Mouse (Mus musculus): Measurements from ENCODE around the gene Ccnjl. TPM values are rescaled to one million over a fixed set of nuclear protein-coding genes. Genes with fewer than 3 reads are reported as not detected.

The Ccnjl gene
- 1 to 10 TPM; 4.4 to 5.2 TPM for total RNA-seq (2021)

- DNase-seq (ENCODE audit: extremely low spot score in 1 of 2, low spot score in 2 of 2) = peak in 1 of 2 experiments; percentile 83
- intact Hi-C loops (cut with DNase I) = no loop called here
These were observed at the start of gene Ccnjl for GRCm38 (mm10) chr11:43528683-43529499. TSS of gene Ccnjl (plus strand) at chr11:43528784.

DNA sequence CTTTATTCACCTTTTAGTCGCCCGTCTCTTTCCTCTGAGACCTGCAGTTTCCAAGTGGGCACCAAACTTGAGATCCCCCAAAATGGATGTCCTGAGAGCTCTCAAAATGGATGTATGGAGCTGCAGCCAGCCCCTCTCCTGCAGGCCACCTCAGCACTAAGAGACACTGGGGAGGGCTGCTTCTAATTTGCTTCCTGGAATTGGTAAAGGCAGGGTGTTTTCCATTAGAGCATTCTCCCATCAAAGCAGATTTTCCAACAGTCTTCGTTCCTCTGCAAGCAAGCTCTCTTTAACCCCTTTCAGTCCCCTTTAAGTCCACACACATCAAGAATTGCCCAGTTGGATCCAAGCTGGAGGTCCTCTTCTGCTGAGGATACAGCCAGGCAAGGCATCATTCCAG, 49.2 kb upstream of the Ccnjl start:
- intact Hi-C loops (cut with DNase I) = no loop called here
- no peak for DNase-seq (ENCODE audit: extremely low spot score in 1 of 2, low spot score in 2 of 2)

DNA sequence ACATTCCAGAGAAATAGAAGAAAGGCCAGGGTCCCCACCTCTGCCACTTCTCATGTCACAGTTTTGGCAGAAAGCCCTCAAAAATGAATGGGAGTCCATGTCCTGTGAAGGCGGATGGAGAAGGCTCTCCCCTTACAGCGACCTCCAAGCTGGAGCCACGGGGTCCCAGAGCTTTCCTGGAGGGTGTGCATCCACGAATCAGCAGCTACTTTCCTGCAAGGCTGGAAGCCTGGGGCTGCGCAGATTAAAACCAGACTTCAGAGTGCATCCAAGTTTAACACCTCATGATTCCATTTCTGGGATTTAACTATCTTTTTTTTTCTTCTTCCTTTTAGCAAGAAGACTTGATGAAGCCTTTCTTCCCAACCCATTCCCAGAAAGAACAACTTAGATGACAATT, 48.0 kb upstream of the Ccnjl start:
- no peak for DNase-seq (ENCODE audit: extremely low spot score in 1 of 2, low spot score in 2 of 2)
- intact Hi-C loops (cut with DNase I) = no loop called here

DNA sequence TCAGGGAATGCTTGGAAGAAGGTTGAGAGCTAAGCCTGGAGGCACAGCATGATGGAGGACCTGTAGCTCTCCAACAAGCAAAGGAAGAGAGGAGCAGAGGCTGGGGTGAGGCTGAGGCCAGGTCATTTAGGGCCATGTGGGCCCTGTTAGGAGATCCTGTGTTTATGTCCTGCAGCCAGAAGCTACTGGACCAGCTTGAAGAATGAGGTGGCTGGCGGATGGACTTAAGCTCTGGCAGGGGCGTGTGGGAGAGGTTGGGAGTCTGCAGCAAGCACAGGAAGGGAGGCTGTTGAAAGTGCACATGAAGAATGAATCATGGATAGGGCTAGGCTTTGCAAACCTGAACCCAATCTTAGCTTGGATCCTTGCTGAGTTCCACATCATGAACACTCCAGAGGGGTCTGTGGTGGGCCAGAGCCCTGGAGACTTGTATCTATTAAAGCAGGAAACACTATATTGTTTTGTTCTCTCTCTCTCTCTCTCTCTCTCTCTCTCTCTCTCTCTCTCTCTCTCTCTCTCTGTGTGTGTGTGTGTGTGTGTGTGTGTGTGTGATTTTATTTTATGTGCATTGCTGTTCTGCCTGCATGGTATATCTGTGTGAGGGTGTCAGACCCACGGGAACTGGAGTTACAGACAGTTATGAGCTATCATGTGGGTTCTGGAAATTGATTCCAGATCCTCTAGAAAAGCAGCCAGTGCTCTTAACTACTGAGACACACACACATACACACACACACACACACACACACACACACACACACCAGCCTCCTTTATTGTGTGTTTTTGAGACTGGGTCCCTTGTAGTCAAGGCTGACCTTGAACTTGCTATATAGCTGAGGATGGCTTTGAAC, 46.7 kb upstream of the Ccnjl start:
- DNase-seq (ENCODE audit: extremely low spot score in 1 of 2, low spot score in 2 of 2) = no peak
- intact Hi-C loops (cut with DNase I) = no loop called here

DNA sequence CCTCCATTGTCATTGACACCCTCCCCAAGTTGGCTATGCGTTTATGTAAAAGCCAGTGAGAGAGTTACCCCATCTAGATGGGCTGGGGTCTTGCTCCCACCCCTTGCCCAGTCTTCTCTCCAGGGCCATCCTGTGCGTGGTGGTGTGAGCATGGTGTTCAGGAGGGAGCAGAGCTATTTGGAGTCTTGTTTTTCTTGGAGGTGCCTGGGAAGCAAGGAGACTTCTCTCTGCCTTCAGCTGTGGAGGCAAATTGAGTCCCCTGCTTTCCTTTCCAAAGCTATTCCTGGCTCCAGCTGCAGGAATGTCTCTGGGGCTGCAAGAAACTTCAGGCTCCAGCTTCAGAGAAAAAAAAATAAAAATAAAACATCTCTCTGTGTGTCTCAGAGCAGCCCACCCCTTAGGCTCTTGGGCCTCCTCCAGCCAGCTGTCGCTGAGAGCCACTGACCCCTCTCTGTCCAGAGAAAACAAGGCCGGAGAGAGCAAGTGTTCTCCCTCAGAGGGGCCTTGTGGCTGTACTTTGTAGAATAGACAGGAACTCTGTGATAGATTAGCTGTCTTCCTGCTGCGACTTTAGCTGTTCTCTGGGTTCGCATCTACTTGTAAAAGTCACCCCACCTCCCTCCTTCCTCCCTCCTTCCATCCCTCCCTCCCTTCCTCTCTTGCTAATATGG, 45.3 kb upstream of the Ccnjl start:
- intact Hi-C loops (cut with DNase I) = no loop called here
- peak in 1 of 2 experiments; percentile 72 for DNase-seq (ENCODE audit: extremely low spot score in 1 of 2, low spot score in 2 of 2)

DNA sequence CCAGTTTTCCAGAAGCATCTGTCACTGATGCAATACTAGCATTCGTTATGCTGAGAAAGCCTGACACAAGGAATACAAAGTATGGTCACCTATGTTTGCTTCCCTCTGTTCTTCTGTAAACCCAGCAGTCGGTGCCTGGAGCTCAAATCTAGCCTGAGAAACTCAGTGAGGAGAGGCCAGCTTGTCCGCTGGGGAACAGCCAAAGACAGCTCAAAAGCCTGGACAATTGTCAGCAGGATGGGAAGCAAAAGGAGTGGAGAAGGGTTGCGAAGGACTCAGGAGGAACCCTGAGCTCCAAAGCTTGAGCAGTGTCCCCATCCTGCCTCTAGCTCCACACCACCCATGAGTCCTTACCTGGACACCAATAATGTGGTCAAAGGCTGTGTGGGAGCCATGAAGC, 44.5 kb upstream of the Ccnjl start:
- no peak for DNase-seq (ENCODE audit: extremely low spot score in 1 of 2, low spot score in 2 of 2)
- intact Hi-C loops (cut with DNase I) = no loop called here

- intact Hi-C loops (cut with DNase I) = no loop called here
These were observed 43.9 kb upstream of the Ccnjl start for GRCm38 (mm10) chr11:43484652-43485051.

GRCm38 (mm10) chr11:43485855-43486254, 42.7 kb upstream of the Ccnjl start:
- DNase-seq (ENCODE audit: extremely low spot score in 1 of 2, low spot score in 2 of 2) = no peak
- intact Hi-C loops (cut with DNase I) = no loop called here

More at GRCm38 (mm10) chr11:43484652-43485051, 43.9 kb upstream of the Ccnjl start:
- no peak for DNase-seq (ENCODE audit: extremely low spot score in 1 of 2, low spot score in 2 of 2)

- intact Hi-C loops (cut with DNase I) = loop anchor here (2.0 to 10.0 kb wide), 5 partner anchors 40 to 235 kb away; partner anchors contain the start of genes 4933415A04Rik and Pwwp2a
- peak; percentile 46 to 74 for DNase-seq (ENCODE audit: extremely low spot score in 1 of 2, low spot score in 2 of 2)
These were observed 35.9 kb upstream of the Ccnjl start for GRCm38 (mm10) chr11:43492663-43493062.

DNA sequence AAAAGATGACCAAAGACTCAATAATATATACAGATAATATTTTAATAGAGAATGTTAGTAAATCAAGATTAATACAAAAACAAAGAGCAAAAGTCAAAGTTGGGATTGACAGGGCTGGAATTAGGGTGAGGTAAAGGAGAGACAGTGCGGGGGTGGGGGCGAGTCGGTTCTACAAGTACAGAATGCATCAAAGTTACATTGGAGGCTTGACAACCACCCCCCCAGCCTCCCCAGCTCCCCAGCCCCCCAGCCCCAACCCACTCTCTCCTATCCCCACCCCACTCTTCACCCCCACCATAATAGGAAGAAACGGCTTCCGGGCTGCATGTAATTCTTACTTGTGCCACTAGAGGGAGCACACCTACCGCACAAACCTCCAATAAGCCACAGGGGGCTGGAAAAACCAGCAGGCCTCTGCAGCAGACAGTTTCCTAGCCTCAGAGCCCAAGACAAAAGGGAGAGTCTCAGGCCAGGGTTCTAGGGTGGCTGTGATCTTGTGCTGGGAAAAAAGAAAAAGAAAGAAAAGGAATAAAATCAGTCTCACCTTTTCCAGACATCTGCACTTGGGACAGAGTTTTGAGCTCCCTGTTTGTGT, 34.7 kb upstream of the Ccnjl start:
- DNase-seq (ENCODE audit: extremely low spot score in 1 of 2, low spot score in 2 of 2) = peak; percentile 63 to 82
- intact Hi-C loops (cut with DNase I) = loop anchor here (2.0 to 10.0 kb wide), 5 partner anchors 41 to 233 kb away; partner anchors contain the start of genes 4933415A04Rik and Pwwp2a

GRCm38 (mm10) chr11:43495037-43495436, 33.5 kb upstream of the Ccnjl start:
- DNase-seq (ENCODE audit: extremely low spot score in 1 of 2, low spot score in 2 of 2) = no peak
- intact Hi-C loops (cut with DNase I) = loop anchor here (10.0 kb wide), 2 partner anchors 90 to 190 kb away; partner anchors contain the start of genes 4933415A04Rik and Pwwp2a

DNA sequence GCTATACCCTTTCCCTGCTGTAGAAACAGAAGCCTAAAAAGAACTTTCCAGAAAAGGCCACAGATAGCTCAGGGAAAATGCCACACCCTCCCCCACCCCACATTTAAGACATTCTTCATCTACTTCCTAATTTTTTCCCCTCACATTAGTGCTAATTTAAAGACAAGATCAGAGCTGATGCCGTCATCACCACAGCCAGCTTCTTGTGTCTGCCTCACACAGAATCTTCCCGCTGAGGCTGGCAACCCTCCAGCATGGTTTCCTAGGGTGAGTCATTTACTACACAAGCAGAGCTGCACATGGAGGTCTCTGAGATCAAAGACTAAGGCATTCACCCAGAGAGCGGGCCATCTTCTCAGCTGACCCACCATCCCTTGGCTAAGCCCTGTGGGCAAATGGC, 33.1 kb upstream of the Ccnjl start:
- peak; percentile 38 to 85 for DNase-seq (ENCODE audit: extremely low spot score in 1 of 2, low spot score in 2 of 2)
- intact Hi-C loops (cut with DNase I) = loop anchor here (10.0 kb wide), 2 partner anchors 89 to 189 kb away; partner anchors contain the start of genes 4933415A04Rik and Pwwp2a

DNA sequence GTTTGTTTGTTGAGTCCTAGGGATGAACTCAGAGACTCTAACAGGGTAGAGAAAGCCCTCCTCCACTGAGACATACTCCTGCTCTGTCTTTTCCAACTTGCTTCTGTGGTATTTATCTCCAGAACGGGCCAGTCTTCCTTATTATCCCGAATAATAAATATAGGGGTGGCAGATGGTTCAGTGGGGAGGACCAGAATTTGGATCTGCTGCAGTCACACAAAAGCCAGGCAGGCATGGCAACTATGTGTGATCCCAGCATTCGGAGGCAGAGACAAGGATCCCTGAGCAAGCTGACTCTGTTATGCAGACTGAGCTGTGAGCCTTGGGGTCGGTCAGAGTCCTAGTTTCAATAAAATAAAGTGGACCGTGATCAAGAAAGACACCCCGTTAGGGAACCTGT, 27.3 kb upstream of the Ccnjl start:
- no peak for DNase-seq (ENCODE audit: extremely low spot score in 1 of 2, low spot score in 2 of 2)
- intact Hi-C loops (cut with DNase I) = no loop called here

- DNase-seq (ENCODE audit: extremely low spot score in 1 of 2, low spot score in 2 of 2) = no peak
- intact Hi-C loops (cut with DNase I) = no loop called here
These were observed 23.4 kb upstream of the Ccnjl start for GRCm38 (mm10) chr11:43505188-43505587.

DNA sequence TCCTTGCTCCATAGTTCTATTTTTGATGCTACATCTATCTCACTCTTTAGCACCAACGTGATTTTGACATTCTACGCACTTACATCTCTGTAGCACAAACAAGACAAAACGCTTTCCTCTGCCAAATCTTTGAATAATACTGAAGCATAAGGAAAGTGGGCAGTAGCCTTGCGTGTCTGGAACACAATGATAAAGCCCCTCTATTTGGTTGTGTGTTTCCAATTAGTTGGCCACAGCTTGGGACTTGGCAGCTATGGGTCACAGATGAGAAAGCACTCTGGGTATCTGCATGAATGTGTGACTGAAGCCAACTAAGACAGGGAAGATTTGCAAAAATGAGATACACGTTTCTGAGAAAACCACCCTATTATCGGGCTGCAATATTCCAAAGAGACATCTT, 20.6 kb upstream of the Ccnjl start:
- intact Hi-C loops (cut with DNase I) = no loop called here

DNA sequence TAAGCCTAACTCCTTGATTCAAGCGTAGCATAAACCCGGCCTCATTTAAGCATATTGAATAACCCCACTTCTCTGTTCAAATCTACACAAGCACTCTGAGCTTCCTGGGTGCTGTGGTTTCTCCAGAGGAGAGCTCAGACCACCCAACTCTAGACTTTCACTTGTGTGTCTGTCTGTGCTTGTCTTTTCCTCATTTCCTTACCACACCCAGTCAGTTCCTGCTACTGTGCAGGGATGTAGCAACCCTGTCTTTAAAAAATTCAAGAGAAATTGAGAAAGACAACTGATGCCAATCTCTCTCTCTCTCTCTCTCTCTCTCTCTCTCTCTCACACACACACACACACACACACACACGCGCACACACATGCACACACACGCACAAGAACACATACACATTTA, 18.7 kb upstream of the Ccnjl start:
- intact Hi-C loops (cut with DNase I) = no loop called here
- no peak for DNase-seq (ENCODE audit: extremely low spot score in 1 of 2, low spot score in 2 of 2)

More for the DNA sequence above, 20.6 kb upstream of the Ccnjl start:
- no peak for DNase-seq (ENCODE audit: extremely low spot score in 1 of 2, low spot score in 2 of 2)

DNA sequence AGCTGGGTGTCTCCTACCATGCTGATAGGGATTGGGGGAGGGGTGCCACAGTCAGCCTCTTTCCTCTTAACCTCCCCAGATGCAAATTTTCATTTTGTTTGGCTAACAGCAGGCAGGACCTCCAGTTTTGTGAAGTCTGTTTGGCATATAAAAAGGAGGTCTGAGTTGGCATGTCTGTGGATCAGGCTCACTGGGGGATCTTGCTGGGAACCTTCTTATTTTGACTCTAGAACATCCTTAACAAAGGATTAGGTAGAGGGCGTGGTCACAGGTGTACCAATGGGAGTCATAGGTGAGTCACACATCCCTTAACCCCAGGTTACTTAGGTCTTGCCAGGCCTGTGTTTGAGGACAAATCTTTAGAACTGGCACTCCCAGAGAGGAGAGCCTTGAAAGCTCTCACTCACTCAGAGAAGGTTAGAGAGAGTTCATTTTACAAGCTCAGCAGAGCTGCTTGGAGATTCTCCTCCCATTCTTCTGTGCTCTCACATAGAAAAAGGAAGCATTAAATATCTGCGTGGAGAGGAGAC, 15.9 kb upstream of the Ccnjl start:
- intact Hi-C loops (cut with DNase I) = no loop called here

DNA sequence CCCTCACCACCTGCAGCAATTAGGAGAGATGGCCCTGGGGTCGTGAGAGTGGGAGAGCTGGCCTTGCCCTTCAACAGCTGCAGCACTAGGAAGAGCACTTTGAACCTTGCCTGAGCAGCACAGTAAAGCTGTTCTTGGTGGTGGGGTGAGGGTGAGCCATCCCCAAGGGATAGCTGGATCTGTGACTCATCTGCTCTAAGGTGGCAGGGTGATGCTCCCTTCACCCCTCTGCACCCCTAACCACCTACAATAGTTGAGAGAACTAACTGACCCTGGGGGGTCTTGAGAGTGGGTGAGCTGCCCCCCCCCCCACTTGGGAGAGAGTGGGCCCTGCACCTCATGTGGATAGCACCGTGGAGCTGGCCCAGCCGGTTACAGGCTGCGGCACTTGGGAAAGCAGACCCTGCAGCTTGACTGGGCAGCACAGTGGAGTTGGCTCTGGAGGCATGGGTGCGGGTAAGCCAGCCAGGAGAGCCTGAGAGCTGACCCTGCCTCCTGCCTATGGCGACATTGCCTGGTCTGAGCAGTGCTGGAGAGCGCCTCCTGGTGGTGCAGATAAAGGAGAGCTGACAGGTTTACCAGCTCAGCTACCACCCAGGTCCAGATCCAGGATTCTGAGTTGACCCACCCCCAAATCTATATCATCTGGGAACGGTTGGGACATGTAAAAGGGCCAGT, 12.1 kb upstream of the Ccnjl start:
- peak in 1 of 2 experiments; percentile 65 for DNase-seq (ENCODE audit: extremely low spot score in 1 of 2, low spot score in 2 of 2)

More for the DNA sequence above, 15.9 kb upstream of the Ccnjl start:
- no peak for DNase-seq (ENCODE audit: extremely low spot score in 1 of 2, low spot score in 2 of 2)

More for the DNA sequence above, 12.1 kb upstream of the Ccnjl start:
- intact Hi-C loops (cut with DNase I) = no loop called here
